Mouse (Mus musculus): Measurements from ENCODE around the gene Scfd2. TPM values are rescaled to one million over a fixed set of nuclear protein-coding genes. Genes with fewer than 3 reads are reported as not detected.

Gene Scfd2
- polyA plus RNA-seq, 1 experiment from 2014 or later: 19.2 TPM

DNA sequence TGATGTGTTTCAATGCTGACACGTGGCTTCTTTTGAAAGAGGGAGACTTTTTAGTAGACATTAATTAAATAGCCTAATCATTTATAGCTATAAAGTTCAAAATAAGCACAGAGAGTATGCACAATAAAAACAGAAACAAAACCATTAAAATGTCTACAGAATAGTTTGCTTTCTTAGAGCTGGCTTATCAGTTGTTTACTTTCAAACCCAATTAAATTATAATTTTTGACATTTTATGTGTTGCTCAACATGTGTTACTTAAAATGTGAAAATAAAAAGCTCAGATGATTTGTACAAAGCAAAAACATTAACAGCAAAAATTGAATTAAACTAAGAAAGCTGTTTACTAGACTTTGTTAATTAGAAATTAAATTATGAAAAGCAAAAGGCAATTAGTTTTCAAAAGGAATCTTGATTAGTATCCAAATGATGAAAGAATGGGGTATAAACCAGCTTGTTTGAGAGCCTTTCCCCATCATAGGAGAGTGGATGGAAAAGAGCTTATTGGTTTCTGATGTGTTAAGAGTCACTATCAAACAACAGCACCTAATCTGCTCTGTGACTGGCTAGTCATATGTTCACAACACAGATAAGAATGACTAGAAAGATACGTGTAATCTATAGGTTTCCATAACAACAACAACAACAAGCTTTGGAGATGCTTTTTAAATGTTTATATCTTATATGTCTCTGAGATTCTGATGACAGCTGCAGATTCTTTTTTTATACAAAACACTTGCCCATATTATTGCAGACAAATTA is 176.0 kb downstream of the Scfd2 start:
- no peak overlapping the region for H3K4me3 ChIP-seq
- WGBS (ENCODE audit: insufficient replicate concordance): 53% methylated on average over 2 of the region's 2 CpGs
- H3K9me3 ChIP-seq (replicated peaks): no peaks in the 10 kb centered on the region
- no peak overlapping the region for H3K27ac ChIP-seq
- no peak overlapping the region for H3K9ac ChIP-seq
- ATAC-seq: no peak
- no peaks in the 10 kb centered on the region for H3K36me3 ChIP-seq
- no peaks in the 10 kb centered on the region for H3K27me3 ChIP-seq (replicated peaks)
- H3K4me2 ChIP-seq: no peak overlapping the region
- no peaks in the 10 kb centered on the region for H3K4me1 ChIP-seq

GRCm38 (mm10) chr5:74350909-74351308 is 180.7 kb downstream of the Scfd2 start:
- Histone ChIP-seq H3K27ac (no peak overlapping the region), H3K4me2 (no peak overlapping the region), H3K4me3 (no peak overlapping the region), H3K9me3 (replicated peaks) (no peaks in the 10 kb centered on the region), H3K36me3 (no peaks in the 10 kb centered on the region), H3K27me3 (replicated peaks) (no peaks in the 10 kb centered on the region), H3K9ac (no peak overlapping the region), H3K4me1 (no peaks in the 10 kb centered on the region)
- 65% methylated on average over 4 of the region's 4 CpGs for WGBS (ENCODE audit: insufficient replicate concordance)
- ATAC-seq: no peak

- Histone ChIP-seq H3K36me3 (no peaks in the 10 kb centered on the region), H3K27me3 (replicated peaks) (no peaks in the 10 kb centered on the region), H3K4me1 (no peaks in the 10 kb centered on the region), H3K4me3 (no peak overlapping the region), H3K4me2 (no peak overlapping the region), H3K9me3 (replicated peaks) (no peaks in the 10 kb centered on the region), H3K9ac (no peak overlapping the region), H3K27ac (no peak overlapping the region)
- ATAC-seq: no peak
- 47% methylated on average over 11 of the region's 11 CpGs for WGBS (ENCODE audit: insufficient replicate concordance)
These were observed 183.3 kb downstream of the Scfd2 start for GRCm38 (mm10) chr5:74348079-74348870.

DNA sequence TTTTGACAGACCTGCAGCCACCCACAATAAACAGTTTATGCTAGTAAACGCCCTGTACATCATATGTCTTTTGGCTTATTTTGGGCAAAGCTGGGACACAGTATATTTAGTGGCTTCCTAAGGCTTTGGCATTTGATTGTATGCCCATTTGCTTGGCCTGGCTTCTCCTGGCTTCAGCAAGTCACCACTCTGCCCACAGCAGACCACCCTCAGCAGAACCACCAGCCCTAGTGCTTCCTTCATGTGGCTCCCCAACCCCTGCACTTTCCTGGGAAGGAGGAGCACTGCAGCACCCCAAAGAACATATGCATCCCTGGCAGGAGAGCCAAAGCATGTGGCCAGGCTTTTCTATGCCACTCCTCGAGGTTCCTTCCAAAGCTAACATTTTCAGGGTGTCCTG is 188.5 kb downstream of the Scfd2 start:
- H3K36me3 ChIP-seq: no peaks in the 10 kb centered on the region
- no peaks in the 10 kb centered on the region for H3K4me1 ChIP-seq
- H3K4me3 ChIP-seq: no peak overlapping the region
- WGBS (ENCODE audit: insufficient replicate concordance): 42% methylated on average over 2 of the region's 2 CpGs
- no peak overlapping the region for H3K27ac ChIP-seq
- no peak overlapping the region for H3K4me2 ChIP-seq
- no peaks in the 10 kb centered on the region for H3K9me3 ChIP-seq (replicated peaks)
- H3K9ac ChIP-seq: no peak overlapping the region
- no peaks in the 10 kb centered on the region for H3K27me3 ChIP-seq (replicated peaks)
- no peak for ATAC-seq

- Histone ChIP-seq H3K4me3 (no peak overlapping the region), H3K9me3 (replicated peaks) (no peaks in the 10 kb centered on the region), H3K27ac (no peak overlapping the region), H3K9ac (no peak overlapping the region), H3K36me3 (no peaks in the 10 kb centered on the region), H3K4me2 (no peak overlapping the region), H3K27me3 (replicated peaks) (no peaks in the 10 kb centered on the region), H3K4me1 (no peaks in the 10 kb centered on the region)
- no peak for ATAC-seq
These were observed 189.0 kb downstream of the Scfd2 start for GRCm38 (mm10) chr5:74342557-74342956.

GRCm38 (mm10) chr5:74337491-74337890 is 194.1 kb downstream of the Scfd2 start:
- H3K9ac ChIP-seq: no peak overlapping the region
- no peak for ATAC-seq
- no peaks in the 10 kb centered on the region for H3K36me3 ChIP-seq
- H3K9me3 ChIP-seq (replicated peaks): no peaks in the 10 kb centered on the region
- H3K27ac ChIP-seq: no peak overlapping the region
- H3K4me2 ChIP-seq: no peak overlapping the region
- no peak overlapping the region for H3K4me3 ChIP-seq
- H3K27me3 ChIP-seq (replicated peaks): no peaks in the 10 kb centered on the region
- 76% methylated on average over 3 of the region's 3 CpGs for WGBS (ENCODE audit: insufficient replicate concordance)
- no peaks in the 10 kb centered on the region for H3K4me1 ChIP-seq

DNA sequence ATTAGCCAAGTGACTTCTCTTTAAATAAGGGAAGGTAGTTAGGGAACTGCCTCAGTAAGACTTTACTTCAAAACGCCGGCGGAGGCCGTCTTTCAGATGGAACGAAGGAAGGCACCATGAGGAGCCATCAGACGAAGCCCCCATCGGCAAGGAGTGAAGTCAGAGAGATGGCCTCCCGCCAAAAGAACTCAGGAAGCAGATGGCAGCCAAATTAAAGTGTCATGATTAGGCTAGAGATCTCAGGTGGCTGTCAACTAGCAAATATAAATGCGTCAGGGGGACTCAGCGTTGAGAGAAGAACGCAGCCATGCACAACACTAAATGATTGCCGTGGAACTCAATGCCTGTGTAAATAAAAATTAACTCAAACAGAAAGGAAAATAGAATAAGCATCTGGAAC is 194.8 kb downstream of the Scfd2 start:
- no peaks in the 10 kb centered on the region for H3K36me3 ChIP-seq
- no peak for ATAC-seq

DNA sequence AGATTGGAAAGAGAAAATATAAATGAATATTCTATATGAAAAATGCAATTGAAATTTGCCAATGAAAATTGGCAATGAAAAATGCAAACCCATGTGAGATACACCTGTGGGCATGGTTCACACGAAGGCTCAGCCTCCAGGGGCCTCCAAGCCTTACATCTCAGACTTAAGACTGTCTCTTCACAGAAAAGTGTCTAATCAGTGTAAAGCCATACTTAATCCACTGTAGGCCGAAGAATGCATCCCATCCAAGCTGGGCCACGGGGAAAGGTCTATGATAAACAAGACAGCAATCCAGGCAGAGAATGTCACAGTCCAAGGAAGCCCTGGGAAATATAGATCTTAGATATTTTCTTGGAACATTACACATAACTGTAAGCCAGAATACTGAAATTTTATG is 198.3 kb downstream of the Scfd2 start:
- 63% methylated on average over 3 of the region's 3 CpGs for WGBS (ENCODE audit: insufficient replicate concordance)
- no peak for ATAC-seq
- no peaks in the 10 kb centered on the region for H3K36me3 ChIP-seq
- H3K4me3 ChIP-seq: no peak overlapping the region
- H3K9me3 ChIP-seq (replicated peaks): no peaks in the 10 kb centered on the region
- H3K27ac ChIP-seq: no peak overlapping the region
- H3K9ac ChIP-seq: no peak overlapping the region
- no peaks in the 10 kb centered on the region for H3K27me3 ChIP-seq (replicated peaks)
- no peak overlapping the region for H3K4me2 ChIP-seq
- H3K4me1 ChIP-seq: no peaks in the 10 kb centered on the region

More for the DNA sequence above, 194.8 kb downstream of the Scfd2 start:
- Histone ChIP-seq H3K9me3 (replicated peaks) (no peaks in the 10 kb centered on the region), H3K9ac (no peak overlapping the region), H3K4me2 (no peak overlapping the region), H3K4me1 (no peaks in the 10 kb centered on the region), H3K27ac (no peak overlapping the region), H3K4me3 (no peak overlapping the region), H3K27me3 (replicated peaks) (no peaks in the 10 kb centered on the region)
- WGBS (ENCODE audit: insufficient replicate concordance): 86% methylated on average over 12 of the region's 12 CpGs

DNA sequence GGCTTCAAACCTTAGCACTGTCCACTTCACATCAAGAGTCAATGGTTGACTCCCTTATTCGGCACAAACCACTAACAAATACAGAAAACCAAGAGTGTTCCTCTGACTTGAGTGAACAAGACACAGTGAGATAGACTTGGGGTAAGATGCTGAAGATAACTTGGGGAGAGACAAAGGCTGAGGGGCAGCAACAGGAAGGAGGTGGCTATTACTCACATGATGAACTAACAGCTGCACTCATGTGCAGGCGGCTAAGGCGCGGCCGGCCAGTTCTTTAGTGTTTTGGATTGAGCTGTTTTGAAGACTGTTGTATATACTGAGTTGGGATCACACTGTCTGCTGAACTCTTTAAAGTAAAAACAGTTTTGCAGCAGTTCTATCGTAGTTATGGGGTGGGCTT is 205.3 kb downstream of the Scfd2 start:
- H3K27me3 ChIP-seq (replicated peaks): no peaks in the 10 kb centered on the region
- no peak overlapping the region for H3K4me2 ChIP-seq
- no peak for ATAC-seq
- H3K27ac ChIP-seq: no peak overlapping the region
- H3K4me3 ChIP-seq: no peak overlapping the region
- no peaks in the 10 kb centered on the region for H3K9me3 ChIP-seq (replicated peaks)
- WGBS (ENCODE audit: insufficient replicate concordance): 86% methylated on average over 6 of the region's 6 CpGs
- no peaks in the 10 kb centered on the region for H3K36me3 ChIP-seq
- H3K4me1 ChIP-seq: peaks cover 5% of the 10 kb centered on the region
- no peak overlapping the region for H3K9ac ChIP-seq

- ATAC-seq: no peak
- Histone ChIP-seq H3K9me3 (replicated peaks) (no peaks in the 10 kb centered on the region), H3K36me3 (no peaks in the 10 kb centered on the region), H3K9ac (no peak overlapping the region), H3K27me3 (replicated peaks) (no peaks in the 10 kb centered on the region), H3K4me2 (no peak overlapping the region), H3K27ac (no peak overlapping the region), H3K4me3 (no peak overlapping the region), H3K4me1 (peaks cover 47% of the 10 kb centered on the region)
- WGBS (ENCODE audit: insufficient replicate concordance): 78% methylated on average over 10 of the region's 10 CpGs
These were observed 210.4 kb downstream of the Scfd2 start for GRCm38 (mm10) chr5:74321010-74321746.

DNA sequence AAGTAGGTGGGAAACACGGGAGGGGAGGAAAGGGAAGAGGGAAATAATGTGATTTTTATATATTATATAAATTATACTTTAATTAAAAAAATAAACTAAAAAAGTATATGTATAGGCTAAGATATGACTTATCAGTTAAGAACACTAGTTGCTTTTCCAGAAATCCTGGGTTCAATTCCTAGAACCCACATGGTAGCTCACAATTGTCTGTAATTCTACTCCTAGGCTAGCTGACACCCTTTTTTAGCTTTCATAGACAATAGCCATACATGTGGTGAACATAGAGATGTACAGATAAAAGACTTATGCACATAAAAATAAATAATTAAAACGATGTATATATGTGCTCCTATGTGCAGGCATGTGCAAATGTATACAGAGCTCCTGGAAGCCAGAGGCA is 212.0 kb downstream of the Scfd2 start:
- no peak overlapping the region for H3K9ac ChIP-seq
- no peaks in the 10 kb centered on the region for H3K36me3 ChIP-seq
- H3K27ac ChIP-seq: peak overlapping the region; percentile 71
- WGBS (ENCODE audit: insufficient replicate concordance): 54% methylated on average over 2 of the region's 2 CpGs
- H3K9me3 ChIP-seq (replicated peaks): no peaks in the 10 kb centered on the region
- 0 out of 2 replicates have a peak overlapping the region, but pooled peaks have one; percentile 18 for H3K4me2 ChIP-seq
- H3K4me1 ChIP-seq: peaks cover 53% of the 10 kb centered on the region
- peak; percentile 47 for ATAC-seq
- H3K27me3 ChIP-seq (replicated peaks): no peaks in the 10 kb centered on the region
- H3K4me3 ChIP-seq: no peak overlapping the region

GRCm38 (mm10) chr5:74317174-74317573 is 214.4 kb downstream of the Scfd2 start:
- Histone ChIP-seq H3K27ac (peak overlapping the region; percentile 67), H3K9me3 (replicated peaks) (no peaks in the 10 kb centered on the region), H3K4me2 (peak overlapping the region; percentile 57), H3K4me1 (peaks cover 53% of the 10 kb centered on the region), H3K9ac (peak overlapping the region; percentile 43), H3K27me3 (replicated peaks) (0 out of 2 replicates have a peak, but pooled peaks cover 6% of the 10 kb centered on the region), H3K4me3 (no peak overlapping the region), H3K36me3 (no peaks in the 10 kb centered on the region)
- WGBS (ENCODE audit: insufficient replicate concordance): 44% methylated on average over 3 of the region's 3 CpGs
- peak; percentile 99 for ATAC-seq
